Mouse (Mus musculus) G1E (cell line): ENCODE measurements around the gene Pcx. TPM values are rescaled to one million over a fixed set of nuclear protein-coding genes. Genes with fewer than 3 reads are reported as not detected.

Experiments used
- ATAC-seq: 2 replicates; pipeline ENCODE4 v1.8.0; 2016; ENCODE audit warnings: mild to moderate bottlenecking; ENCODE audit not compliant: insufficient number of reproducible peaks, poor library complexity, low FRiP score, severe bottlenecking; ENCODE audit errors: extremely low read depth
- DNase-seq: peaks from one replicate; pipeline ENCODE4 v3.0.0; 2012; ENCODE audit warnings: low spot score
- H3K27me3 ChIP-seq: 2 replicates; pipeline ENCODE4 v1.6.1; 2012; ENCODE audit warnings: mild to moderate bottlenecking, low read length, inconsistent platforms; ENCODE audit not compliant: insufficient read depth
- H3K36me3 ChIP-seq: replicated peaks from 2 replicates; pipeline ENCODE3; 2012; ENCODE audit warnings: mild to moderate bottlenecking, inconsistent platforms
- H3K4me1 ChIP-seq: 2 replicates; pipeline ENCODE4 v1.6.1; 2012; ENCODE audit warnings: low read depth, low read length, inconsistent platforms, mixed read lengths; ENCODE audit not compliant: insufficient read depth
- H3K4me3 ChIP-seq: 2 replicates; pipeline ENCODE4 v1.5.1; 2012; ENCODE audit warnings: low read depth, mild to moderate bottlenecking, inconsistent platforms, low read length, moderate library complexity, mixed read lengths
- H3K9me3 ChIP-seq: replicated peaks from 2 replicates; pipeline ENCODE4 v1.6.1; 2012; ENCODE audit warnings: inconsistent platforms
- CTCF ChIP-seq: IDR thresholded peaks from 2 replicates; pipeline ENCODE4 v1.5.1; 2012; ENCODE audit warnings: low read depth, low read length, inconsistent platforms, mixed read lengths
- GATA1 ChIP-seq: IDR thresholded peaks from 2 replicates; pipeline ENCODE4 v1.6.1; 2012; ENCODE audit warnings: borderline replicate concordance, low read length, inconsistent platforms, mixed read lengths
- GATA2 ChIP-seq: IDR thresholded peaks from 2 replicates; pipeline ENCODE4 v1.6.1; 2012; ENCODE audit warnings: low read depth, low read length, inconsistent platforms, borderline replicate concordance
- POLR2AphosphoS5 ChIP-seq: IDR thresholded peaks from 2 replicates; pipeline ENCODE4 v1.6.1; 2012; ENCODE audit warnings: low read depth, low read length, inconsistent platforms; ENCODE audit not compliant: insufficient replicate concordance
- TAL1 ChIP-seq: conservative IDR thresholded peaks from 2 replicates; pipeline ENCODE4 v1.6.1; 2012; ENCODE audit warnings: low read depth, low read length, inconsistent platforms, mixed read lengths
- polyA plus RNA-seq: library from polyadenylated mRNA; stranded (reverse); fragments of >175 nt; gene quantifications from 2 replicates; pipeline ENCODE4 v1.2.3, GENCODE M21; 2012
- total RNA-seq, 2 experiments: library from RNA; stranded (forward) in 1 of 2; stranded (reverse) in 1 of 2; fragments of 200-1000 nt in 1 of 2; fragments of >200 nt in 1 of 2; fragmentation: Nextera tagmentation in 1 of 2; gene quantifications; 2 replicates each; pipeline ENCODE4 v1.2.3; 2014 to 2017

Pcx gene
- total and polyA plus RNA-seq, 3 experiments: 2.2 to 26.3 (median 12.9) TPM

- ATAC-seq (no peak), DNase-seq (no peak)
- Histone ChIP-seq H3K36me3 (no peaks in the 10 kb centered on the region), H3K27me3 (peaks cover 4% of the 10 kb centered on the region; the same call in 1 of the 2 replicates), H3K4me1 (no peaks in the 10 kb centered on the region), H3K9me3 (no peaks in the 10 kb centered on the region), H3K4me3 (no peak overlapping the region)
- TF ChIP-seq GATA2 (no peak), GATA1 (no peak), POLR2AphosphoS5 (no peak), CTCF (no peak), TAL1 (no peak)
Measured at GRCm38 (mm10) chr19:4542081-4542480, 31.8 kb downstream of the Pcx start.

GRCm38 (mm10) chr19:4545091-4545490, 34.8 kb downstream of the Pcx start:
- no peak for DNase-seq
- no peak for ATAC-seq
- Histone ChIP-seq H3K27me3 (peaks cover 7% of the 10 kb centered on the region), H3K36me3 (no peaks in the 10 kb centered on the region), H3K4me1 (no peaks in the 10 kb centered on the region), H3K4me3 (no peak overlapping the region), H3K9me3 (no peaks in the 10 kb centered on the region)
- TF ChIP-seq GATA1 (no peak), CTCF (no peak), TAL1 (no peak), GATA2 (no peak), POLR2AphosphoS5 (no peak)

GRCm38 (mm10) chr19:4545841-4546240, 35.6 kb downstream of the Pcx start:
- Histone ChIP-seq H3K4me1 (no peaks in the 10 kb centered on the region), H3K36me3 (no peaks in the 10 kb centered on the region), H3K9me3 (no peaks in the 10 kb centered on the region), H3K4me3 (no peak overlapping the region), H3K27me3 (peaks cover 7% of the 10 kb centered on the region)
- no peak for TF ChIP-seq GATA2
- no peak for TF ChIP-seq TAL1
- no peak for TF ChIP-seq GATA1
- no peak for TF ChIP-seq POLR2AphosphoS5
- no peak for TF ChIP-seq CTCF
- no peak for DNase-seq
- ATAC-seq: no peak

- TF ChIP-seq GATA2 (no peak), GATA1 (no peak), CTCF (no peak), TAL1 (no peak), POLR2AphosphoS5 (no peak)
- no peaks in the 10 kb centered on the region for H3K36me3 ChIP-seq
- H3K4me1 ChIP-seq: no peaks in the 10 kb centered on the region
- H3K9me3 ChIP-seq: no peaks in the 10 kb centered on the region
- no peak for DNase-seq
- H3K4me3 ChIP-seq: no peak overlapping the region
- no peak for ATAC-seq
- H3K27me3 ChIP-seq: peaks cover 3% of the 10 kb centered on the region; the same call in 1 of the 2 replicates
Measured at GRCm38 (mm10) chr19:4547801-4548200, 37.5 kb downstream of the Pcx start.

GRCm38 (mm10) chr19:4548305-4548883, 38.1 kb downstream of the Pcx start:
- H3K9me3 ChIP-seq: no peaks in the 10 kb centered on the region
- ATAC-seq: no peak
- DNase-seq: no peak
- no peaks in the 10 kb centered on the region for H3K36me3 ChIP-seq
- TF ChIP-seq CTCF (no peak), GATA2 (no peak), POLR2AphosphoS5 (no peak), GATA1 (no peak), TAL1 (no peak)
- no peak overlapping the region for H3K4me3 ChIP-seq
- H3K27me3 ChIP-seq: peaks cover 3% of the 10 kb centered on the region; the same call in 1 of the 2 replicates
- H3K4me1 ChIP-seq: no peaks in the 10 kb centered on the region

GRCm38 (mm10) chr19:4554248-4554647, 44.0 kb downstream of the Pcx start:
- Histone ChIP-seq H3K4me1 (peaks cover 10% of the 10 kb centered on the region), H3K27me3 (peaks cover 4% of the 10 kb centered on the region; the same call in 1 of the 2 replicates), H3K9me3 (no peaks in the 10 kb centered on the region), H3K36me3 (no peaks in the 10 kb centered on the region), H3K4me3 (no peak overlapping the region)
- no peak for DNase-seq
- ATAC-seq: no peak
- TF ChIP-seq TAL1 (no peak), POLR2AphosphoS5 (no peak), GATA1 (no peak), GATA2 (no peak), CTCF (no peak)

GRCm38 (mm10) chr19:4555086-4555485, 44.8 kb downstream of the Pcx start:
- Histone ChIP-seq H3K36me3 (no peaks in the 10 kb centered on the region), H3K9me3 (no peaks in the 10 kb centered on the region), H3K4me1 (peaks cover 10% of the 10 kb centered on the region), H3K4me3 (no peak overlapping the region), H3K27me3 (peaks cover 4% of the 10 kb centered on the region; the same call in 1 of the 2 replicates)
- ATAC-seq (no peak), DNase-seq (no peak)
- TF ChIP-seq GATA1 (no peak), CTCF (no peak), GATA2 (no peak), POLR2AphosphoS5 (no peak), TAL1 (no peak)
